Mouse (Mus musculus): Measurements from ENCODE around the gene Gm49510.

- no peak for TF ChIP-seq CTCF (IDR thresholded peaks at IDR 0.05; ENCODE audit: control insufficient read depth, insufficient read depth, insufficient replicate concordance, low read depth, low read length)
- TF ChIP-seq POLR2A (IDR thresholded peaks at IDR 0.05; ENCODE audit: control insufficient read depth, low read depth, low read length): no peak
These were observed 49.2 kb upstream of the Gm49510 start for GRCm38 (mm10) chr15:78850059-78850824.

All from testis, adult 2 months (tissue).